8 mouse cellular contexts compared by ENCODE assay signal in genomic region chr2:84838993-84839980, GRCm38 (mm10). TPM values are rescaled to one million over a fixed set of nuclear protein-coding genes. Genes with fewer than 3 reads are reported as not detected.
DNase-seq lines count a peak whose midpoint lies in the region; ATAC-seq lines count a peak whose summit lies in the region.

No protein-coding gene starts in this region.

- ATAC-seq in midbrain, embryonic 15.5 days (replicated peaks) = peak; percentile 2; the same call in 1 of the 2 replicates

- under 1% methylated on average over 47 of the region's 47 CpGs for WGBS in midbrain, embryonic 15.5 days

- H3K4me3 ChIP-seq in midbrain, embryonic 15.5 days = peak overlapping the region; percentile 46

- peaks cover 21% of the 10 kb centered on the region for H3K4me1 ChIP-seq in midbrain, embryonic 15.5 days

- no peaks in the 10 kb centered on the region for H3K36me3 ChIP-seq in midbrain, embryonic 15.5 days (replicated peaks)

- H3K9ac ChIP-seq in midbrain, embryonic 15.5 days = peak overlapping the region; percentile 36

- peak; percentile 23 for DNase-seq in adrenal gland, adult 2 months
- no peak for DNase-seq in adrenal gland, postnatal 4 days (ENCODE audit: low spot score in 2 of 2)
- DNase-seq in embryo, embryonic 10.5 days (ENCODE audit: low spot score) = peak; percentile 74
- DNase-seq in heart, adult 9 months (ENCODE audit: low spot score in 2 of 2) = peak; percentile 44 to 55
- DNase-seq in kidney, postnatal 4 days = peak; percentile 47 to 62
- peak; percentile 29 for DNase-seq in thymus, postnatal 0 days (ENCODE audit: low spot score)
- no peak for DNase-seq in Muller cell, postnatal 12 days (ENCODE audit: inconsistent ontology term)

- no peaks in the 10 kb centered on the region for H3K9me3 ChIP-seq in midbrain, embryonic 15.5 days

- H3K27ac ChIP-seq in midbrain, embryonic 15.5 days = no peak overlapping the region

- peak overlapping the region; percentile 93 for H3K4me2 ChIP-seq in midbrain, embryonic 15.5 days

- peaks cover 44% of the 10 kb centered on the region for H3K27me3 ChIP-seq in midbrain, embryonic 15.5 days (replicated peaks)

RNA-seq across cellular contexts. Expression of gene Slc43a1, which starts 0.6 kb away (rescaled TPM):
- total RNA-seq in adrenal gland, adult 2 months (2021) = 10 to 100 TPM in 1 of 2 experiments, 1 to 10 TPM in 1; 4.4 to 12.7 TPM
- polyA plus RNA-seq in adrenal gland, adult 2 months (2012; rRNA removed) = 10.1 and 14.3 TPM in 2 replicates
- 10 to 100 TPM in 1 of 2 experiments, 1 to 10 TPM in 1; 8.8 to 11.1 TPM for total RNA-seq in adrenal gland, postnatal 4 days (2021)
- 1.2 and 1.9 TPM in 2 replicates for polyA plus RNA-seq in midbrain, embryonic 15.5 days (2015; fragmentation: Nextera tagmentation; extraction: Ambion mirVana)
- 19.7 and 22.7 TPM in 2 replicates for polyA plus RNA-seq in thymus, postnatal 0 days (2015; fragmentation: Nextera tagmentation; extraction: Ambion mirVana)

RNA-seq across cellular contexts. Expression of gene Timm10, which starts 12.5 kb away (rescaled TPM):
- 10 to 100 TPM; 38.5 to 59.6 TPM for total RNA-seq in adrenal gland, adult 2 months (2021)
- 17.0 and 19.2 TPM in 2 replicates for polyA plus RNA-seq in adrenal gland, adult 2 months (2012; rRNA removed)
- 10 to 100 TPM; 40.5 to 43.7 TPM for total RNA-seq in adrenal gland, postnatal 4 days (2021)
- 70.1 and 82.8 TPM in 2 replicates for polyA plus RNA-seq in midbrain, embryonic 15.5 days (2015; fragmentation: Nextera tagmentation; extraction: Ambion mirVana)
- polyA plus RNA-seq in thymus, postnatal 0 days (2015; fragmentation: Nextera tagmentation; extraction: Ambion mirVana) = 35.6 and 38.9 TPM in 2 replicates

RNA-seq across cellular contexts. Expression of gene Smtnl1, which starts 16.8 kb away (rescaled TPM):
- not detected for total RNA-seq in adrenal gland, adult 2 months (2021)
- polyA plus RNA-seq in adrenal gland, adult 2 months (2012; rRNA removed) = not detected in 2 replicates
- 1 to 10 TPM; 1.8 to 3.9 TPM for total RNA-seq in adrenal gland, postnatal 4 days (2021)
- polyA plus RNA-seq in midbrain, embryonic 15.5 days (2015; fragmentation: Nextera tagmentation; extraction: Ambion mirVana) = not detected in 2 replicates
- 0.38 and 0.44 TPM in 2 replicates for polyA plus RNA-seq in thymus, postnatal 0 days (2015; fragmentation: Nextera tagmentation; extraction: Ambion mirVana)

RNA-seq across cellular contexts. Expression of gene Ube2l6, which starts 40.7 kb away (rescaled TPM):
- 10 to 100 TPM; 15.7 to 18.8 TPM for total RNA-seq in adrenal gland, adult 2 months (2021)
- 13.8 and 15.1 TPM in 2 replicates for polyA plus RNA-seq in adrenal gland, adult 2 months (2012; rRNA removed)
- total RNA-seq in adrenal gland, postnatal 4 days (2021) = 10 to 100 TPM; 31.1 to 35.4 TPM
- polyA plus RNA-seq in midbrain, embryonic 15.5 days (2015; fragmentation: Nextera tagmentation; extraction: Ambion mirVana) = 21.6 and 25.7 TPM in 2 replicates
- polyA plus RNA-seq in thymus, postnatal 0 days (2015; fragmentation: Nextera tagmentation; extraction: Ambion mirVana) = 39.1 and 45.5 TPM in 2 replicates

RNA-seq across cellular contexts. Expression of gene Rtn4rl2, which starts 47.2 kb away (rescaled TPM):
- total RNA-seq in adrenal gland, adult 2 months (2021) = 1 to 10 TPM; 1.1 to 1.5 TPM
- polyA plus RNA-seq in adrenal gland, adult 2 months (2012; rRNA removed) = 11.5 and 17.5 TPM in 2 replicates
- 1 to 10 TPM; 2.2 to 3.4 TPM for total RNA-seq in adrenal gland, postnatal 4 days (2021)
- 4.9 and 6.0 TPM in 2 replicates for polyA plus RNA-seq in midbrain, embryonic 15.5 days (2015; fragmentation: Nextera tagmentation; extraction: Ambion mirVana)
- polyA plus RNA-seq in thymus, postnatal 0 days (2015; fragmentation: Nextera tagmentation; extraction: Ambion mirVana) = 0.10 and 0.22 TPM in 2 replicates

Comparison
In these comparisons a context has a peak if more than half of its experiments do, and no peak if none do; other contexts are left out.
1. DNase-seq: peak in adrenal gland, adult 2 months (single experiment), embryo, embryonic 10.5 days (single experiment), heart, adult 9 months (2 of 2), kidney, postnatal 4 days (2 of 2) and thymus, postnatal 0 days (single experiment); none in adrenal gland, postnatal 4 days (0 of 2) and Muller cell, postnatal 12 days (single experiment).